Mouse (Mus musculus) liver, adult 2 months (tissue): ENCODE data around the gene Dennd6b. TPM values are rescaled to one million over a fixed set of nuclear protein-coding genes. Genes with fewer than 3 reads are reported as not detected.
A peak's percentile ranks its signal among the peaks of the same experiment; 100 is the strongest.

ENCODE experiments used
- DNase-seq: peaks from one replicate; pipeline ENCODE4 v3.0.0-alpha.2; 2011; ENCODE audit warnings: low read depth, low spot score; ENCODE audit errors: extremely low read depth
- H3K27ac ChIP-seq: fragments of 200-500 bp; replicated peaks from 2 replicates; pipeline ENCODE4 v1.5.1; 2012; ENCODE audit warnings: low read depth, mild to moderate bottlenecking, control low read depth, inconsistent platforms, low read length; ENCODE audit not compliant: insufficient read depth
- H3K27me3 ChIP-seq: fragments of 200-500 bp; 2 replicates; pipeline ENCODE4 v1.6.1; 2012; ENCODE audit warnings: mild to moderate bottlenecking, moderate library complexity, low read length, inconsistent platforms; ENCODE audit not compliant: control insufficient read depth, insufficient read depth
- H3K36me3 ChIP-seq: fragments of 200-500 bp; 2 replicates; pipeline ENCODE4 v1.6.1; 2012; ENCODE audit warnings: low read length, inconsistent platforms; ENCODE audit not compliant: control insufficient read depth, insufficient read depth
- H3K4me1 ChIP-seq: fragments of 200-500 bp; 2 replicates; pipeline ENCODE4 v1.6.1; 2011; ENCODE audit warnings: low read length; ENCODE audit not compliant: control insufficient read depth, insufficient read depth
- H3K4me3 ChIP-seq: fragments of 200-500 bp; 2 replicates; pipeline ENCODE4 v1.5.1; 2011; ENCODE audit warnings: low read depth, mild to moderate bottlenecking, control low read depth, low read length, moderate library complexity; ENCODE audit not compliant: insufficient read depth
- H3K79me2 ChIP-seq: fragments of 200-500 bp; 2 replicates; pipeline ENCODE4 v1.6.1; 2012; ENCODE audit warnings: inconsistent platforms, mild to moderate bottlenecking, low read length, moderate library complexity; ENCODE audit not compliant: control insufficient read depth, insufficient read depth
- H3K9ac ChIP-seq: fragments of 200-500 bp; 2 replicates; pipeline ENCODE4 v1.6.1; 2012; ENCODE audit warnings: low read depth, mild to moderate bottlenecking, control low read depth, inconsistent platforms, low read length
- CTCF ChIP-seq: fragments of 200-500 bp; IDR thresholded peaks from 2 replicates; pipeline ENCODE4 v1.5.1; 2011; ENCODE audit warnings: low read depth, low read length, control low read depth
- POLR2A ChIP-seq: fragments of 200-500 bp; IDR thresholded peaks from 2 replicates; pipeline ENCODE4 v1.6.1; 2011; ENCODE audit warnings: low read length, control low read depth; ENCODE audit not compliant: insufficient read depth; ENCODE audit errors: extremely low read depth
- WGBS: fragments of 180-500 bp; shearing (Covaris S2); methylation state at CpG from one replicate; pipeline ENCODE4 v1.1.7; 2018; 5-methylcytosine and 5-hydroxymethylcytosine counted together
- polyA plus RNA-seq: library from polyadenylated mRNA; depleted of rRNA; stranded (reverse); fragments of >200 nt; gene quantifications from 2 replicates; pipeline ENCODE4 v1.2.3, GENCODE M21; 2012; rRNA removed
- total RNA-seq: library from RNA; depleted of rRNA; stranded (reverse); fragments of >200 nt; gene quantifications from 2 replicates; pipeline ENCODE4 v1.2.3, GENCODE M21; 2014; rRNA removed

The Dennd6b gene
- total RNA-seq = 2.8 and 3.4 TPM in 2 replicates
- polyA plus RNA-seq = 8.4 and 10.0 TPM in 2 replicates

GRCm38 (mm10) chr15:89196313-89196706 lies at the start of gene Dennd6b:
Dennd6b (minus strand) TSS chr15:89196496.
- Histone ChIP-seq H3K4me1 (peaks cover 6% of the 10 kb centered on the region; the same call in 1 of the 2 replicates), H3K79me2 (no peaks in the 10 kb centered on the region), H3K27me3 (no peaks in the 10 kb centered on the region), H3K27ac (peak within 1 kb of the TSS; percentile 95), H3K36me3 (no peaks in the 10 kb centered on the region), H3K4me3 (peak within 1 kb of the TSS; percentile 84), H3K9ac (peak within 1 kb of the TSS; percentile 93)
- DNase-seq = peak; percentile 88
- 0% methylated on average over 38 of the region's 38 CpGs for WGBS
- TF ChIP-seq CTCF = peak; percentile 85
- TF ChIP-seq POLR2A = no peak

- TF ChIP-seq POLR2A (no peak), CTCF (no peak)
- no peak overlapping the region for H3K27ac ChIP-seq
- no peaks in the 10 kb centered on the region for H3K27me3 ChIP-seq
- WGBS = 86% methylated on average over 2 of the region's 2 CpGs
- H3K9ac ChIP-seq = no peak overlapping the region
- no peak for DNase-seq
- no peak overlapping the region for H3K4me3 ChIP-seq
- peaks cover 19% of the 10 kb centered on the region for H3K36me3 ChIP-seq
- H3K4me1 ChIP-seq = peaks cover 2% of the 10 kb centered on the region; the same call in 1 of the 2 replicates
- H3K79me2 ChIP-seq = 0 out of 2 replicates have a peak, but pooled peaks cover 2% of the 10 kb centered on the region
These were observed 44.7 kb upstream of the Dennd6b start for GRCm38 (mm10) chr15:89241025-89241424.

GRCm38 (mm10) chr15:89239751-89240392 lies 43.6 kb upstream of the Dennd6b start:
- WGBS = 71% methylated on average over 3 of the region's 3 CpGs
- DNase-seq = no peak
- TF ChIP-seq POLR2A (no peak), CTCF (no peak)
- Histone ChIP-seq H3K27me3 (no peaks in the 10 kb centered on the region), H3K4me3 (no peak overlapping the region), H3K36me3 (peaks cover 17% of the 10 kb centered on the region), H3K4me1 (peaks cover 2% of the 10 kb centered on the region; the same call in 1 of the 2 replicates), H3K27ac (no peak overlapping the region), H3K9ac (no peak overlapping the region), H3K79me2 (0 out of 2 replicates have a peak, but pooled peaks cover 2% of the 10 kb centered on the region)

GRCm38 (mm10) chr15:89234052-89234451 lies 37.8 kb upstream of the Dennd6b start:
- peaks cover 3% of the 10 kb centered on the region; the same call in 1 of the 2 replicates for H3K4me1 ChIP-seq
- DNase-seq = no peak
- H3K36me3 ChIP-seq = peaks cover 2% of the 10 kb centered on the region; the same call in 1 of the 2 replicates
- no peaks in the 10 kb centered on the region for H3K27me3 ChIP-seq
- H3K79me2 ChIP-seq = no peaks in the 10 kb centered on the region; the same call in 1 of the 2 replicates
- H3K4me3 ChIP-seq = no peak overlapping the region
- H3K27ac ChIP-seq = no peak overlapping the region
- H3K9ac ChIP-seq = no peak overlapping the region
- TF ChIP-seq CTCF (no peak), POLR2A (no peak)
- 75% methylated on average over 4 of the region's 4 CpGs for WGBS

GRCm38 (mm10) chr15:89233586-89233985 lies 37.3 kb upstream of the Dennd6b start:
- Histone ChIP-seq H3K27ac (no peak overlapping the region), H3K79me2 (no peaks in the 10 kb centered on the region; the same call in 1 of the 2 replicates), H3K4me1 (peaks cover 3% of the 10 kb centered on the region; the same call in 1 of the 2 replicates), H3K27me3 (no peaks in the 10 kb centered on the region), H3K36me3 (peaks cover 2% of the 10 kb centered on the region; the same call in 1 of the 2 replicates), H3K9ac (no peak overlapping the region), H3K4me3 (no peak overlapping the region)
- peak; percentile 40 for DNase-seq
- WGBS = 29% methylated on average over 2 of the region's 2 CpGs
- peak; percentile 16; the same call in 1 of the 2 replicates for TF ChIP-seq CTCF
- TF ChIP-seq POLR2A = no peak

DNA sequence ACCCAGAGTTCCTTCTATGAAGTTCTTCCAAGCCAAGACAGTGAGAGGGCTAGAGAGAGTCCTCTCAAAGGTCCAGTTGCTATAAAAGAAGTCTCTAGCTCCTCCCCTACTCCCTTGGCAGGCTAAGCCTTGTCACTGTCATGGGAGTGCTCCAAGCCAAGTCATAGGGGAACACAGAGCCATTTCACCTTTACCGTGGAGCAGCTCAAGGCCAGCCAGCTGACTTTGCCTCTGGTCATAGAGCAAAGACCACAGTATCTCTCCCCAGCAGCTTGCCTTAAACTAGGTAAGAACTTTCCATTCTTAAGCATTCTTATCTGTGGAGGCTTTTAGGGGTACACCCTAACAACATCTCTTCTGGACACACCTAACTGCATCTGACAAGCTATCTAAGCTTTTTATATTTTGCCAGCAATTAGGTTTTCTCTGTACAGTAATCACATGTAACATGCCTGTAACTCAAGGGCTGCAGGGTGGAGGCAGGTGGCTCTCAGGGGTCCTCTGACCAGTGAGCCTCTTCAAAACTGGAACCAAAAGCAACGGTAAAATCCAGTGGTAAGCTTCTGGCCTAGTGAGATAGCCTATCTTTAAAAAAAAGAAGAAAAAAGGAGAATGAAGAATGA lies 19.4 kb upstream of the Dennd6b start:
- Histone ChIP-seq H3K27me3 (no peaks in the 10 kb centered on the region), H3K27ac (no peak overlapping the region), H3K4me1 (peaks cover 10% of the 10 kb centered on the region), H3K4me3 (no peak overlapping the region), H3K36me3 (peaks cover 2% of the 10 kb centered on the region; the same call in 1 of the 2 replicates), H3K9ac (no peak overlapping the region), H3K79me2 (peaks cover 23% of the 10 kb centered on the region)
- WGBS = 49% methylated on average over 2 of the region's 2 CpGs
- no peak for TF ChIP-seq POLR2A
- no peak for TF ChIP-seq CTCF
- peak; percentile 85 for DNase-seq
